Mouse (Mus musculus) lung, postnatal 10 days (tissue): ENCODE results near the gene Baz2a.
A peak's percentile ranks its signal among the peaks of the same experiment; 100 is the strongest.
"Not testable (repeated sequence)": the region's sequence is repeated elsewhere in the genome, so short reads cannot be mapped to it uniquely, and the experiment has no call there.

Source experiments
- DNase-seq: peaks from one replicate; pipeline ENCODE4 v3.0.0; 2021

Gene Baz2a

DNA sequence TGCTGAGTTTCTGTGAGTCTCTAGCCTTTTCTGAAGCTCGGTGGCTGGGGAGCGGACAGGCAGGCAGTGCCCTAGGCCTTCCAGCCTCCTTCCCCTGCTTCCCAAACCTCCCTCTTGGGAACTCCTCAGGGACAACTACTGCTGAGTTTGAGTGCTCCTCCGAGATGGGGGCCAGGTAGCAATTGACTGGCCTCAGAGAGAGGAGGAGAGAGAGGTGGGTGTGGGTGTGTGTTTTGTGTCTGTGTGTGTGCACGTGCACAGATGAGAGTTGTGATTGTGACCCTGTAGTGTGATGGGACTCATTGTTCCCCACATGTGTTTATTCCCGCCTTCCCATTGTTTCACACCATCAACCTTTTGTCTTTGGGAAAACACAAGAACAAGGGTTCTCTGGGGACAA lies 36.1 kb downstream of the Baz2a start:
- no peak for DNase-seq

DNA sequence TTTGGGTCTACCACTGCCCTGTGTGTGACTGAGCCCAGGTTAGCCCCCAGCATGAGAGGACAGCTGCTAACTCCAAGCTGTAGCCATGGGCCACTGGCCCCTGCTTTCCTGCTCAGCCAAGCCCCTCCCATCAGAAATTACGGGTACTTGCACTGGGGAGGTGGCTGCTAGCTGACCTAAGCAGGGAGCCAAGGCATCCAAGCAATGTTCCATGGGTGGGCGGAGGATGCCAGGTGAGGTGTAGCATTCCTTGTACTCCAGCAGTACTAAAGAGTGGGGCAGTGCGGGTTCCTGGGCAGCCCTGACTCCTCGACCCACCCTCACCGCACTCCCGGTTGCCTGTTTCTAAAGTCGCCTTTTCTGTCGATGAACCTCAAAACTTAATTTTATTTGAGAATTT lies 36.8 kb downstream of the Baz2a start:
- DNase-seq: peak; percentile 34

DNA sequence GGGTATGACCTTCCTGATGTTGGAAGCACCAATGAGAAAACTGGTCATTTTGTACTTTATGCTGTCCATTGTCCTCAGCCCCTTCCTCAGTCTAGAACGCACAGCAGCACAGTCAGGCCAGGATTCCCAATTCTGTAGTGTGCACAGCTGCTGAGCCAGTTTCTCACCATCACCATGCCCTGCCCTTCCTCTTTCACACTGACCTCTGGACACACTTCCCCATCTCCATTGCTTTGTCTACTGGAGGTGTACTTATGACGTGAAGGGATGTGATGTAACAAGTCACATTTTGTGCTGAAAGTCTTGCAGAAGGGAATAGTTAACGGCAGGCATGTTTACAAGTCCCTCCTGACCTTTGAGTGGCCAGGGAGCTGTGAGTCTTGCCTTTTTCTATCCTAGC lies 39.9 kb downstream of the Baz2a start:
- no peak for DNase-seq

DNA sequence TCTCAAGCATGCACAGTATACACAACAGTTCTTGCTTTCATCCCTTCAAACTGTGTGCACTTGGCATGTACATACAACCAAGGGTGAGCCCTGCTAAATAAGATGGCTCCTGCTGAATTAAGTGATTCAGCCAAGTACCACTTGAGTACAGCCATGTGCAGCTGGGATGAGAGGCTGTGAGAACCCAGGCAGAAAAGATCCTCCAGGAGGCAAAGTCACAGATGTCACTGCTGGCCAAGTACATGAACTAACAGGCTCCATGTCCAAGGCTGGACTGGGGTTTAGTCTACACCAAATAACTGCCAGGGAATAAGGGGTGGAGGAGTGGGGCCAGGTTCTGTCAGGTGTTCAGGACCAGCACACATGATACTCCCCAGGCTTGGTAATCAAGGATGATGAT lies 40.4 kb downstream of the Baz2a start:
- no peak for DNase-seq

DNA sequence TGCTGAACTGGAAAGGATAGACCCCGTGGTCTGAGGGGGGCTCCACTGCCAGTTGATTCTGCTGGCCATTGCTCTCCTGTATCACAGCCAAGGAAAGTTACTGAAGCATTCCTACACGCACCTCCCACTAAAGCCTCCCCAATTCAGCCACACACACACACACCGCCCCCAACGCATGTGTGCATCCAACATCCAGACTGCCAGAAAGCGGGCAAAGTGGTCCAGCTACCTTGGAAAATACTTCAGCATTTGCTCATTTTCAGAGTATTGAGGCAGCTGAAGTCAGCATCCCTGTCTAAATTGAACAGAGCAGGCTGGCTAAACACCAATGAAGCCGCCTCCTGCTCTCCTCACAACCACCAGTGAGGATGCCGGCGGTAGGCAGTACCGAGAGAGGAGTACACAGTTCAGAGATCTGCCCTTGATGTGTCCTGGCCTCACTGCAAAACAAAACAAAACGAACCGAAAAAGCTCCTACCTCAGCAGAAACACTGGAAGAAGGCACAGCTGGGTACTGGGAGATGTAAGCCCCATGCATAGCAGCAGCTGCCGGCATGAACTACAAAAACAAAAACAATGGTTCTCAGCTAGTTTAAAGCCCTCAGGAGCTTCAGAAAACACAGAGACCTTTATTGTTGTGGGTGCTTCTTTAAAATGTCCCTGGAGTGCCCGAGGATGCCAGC lies 42.4 kb downstream of the Baz2a start:
- no peak for DNase-seq

DNA sequence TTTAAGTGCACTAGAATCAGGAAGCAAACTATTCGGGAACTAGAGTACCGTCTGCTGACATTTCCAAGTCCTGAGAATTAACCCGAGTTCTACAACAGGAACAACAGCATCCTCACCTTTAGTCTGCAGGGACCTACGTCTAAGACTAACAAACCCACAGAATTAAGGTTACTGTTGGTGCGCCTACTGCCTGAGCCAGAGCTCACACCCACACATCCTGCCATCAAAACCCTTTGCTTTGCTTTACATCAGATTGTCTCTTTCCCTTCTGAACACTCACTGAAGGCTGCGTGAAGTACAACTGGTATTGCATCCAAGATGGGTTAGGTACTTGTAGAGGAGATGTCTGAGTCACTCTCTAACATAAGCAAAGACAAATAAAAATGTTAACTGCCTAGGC lies 44.0 kb downstream of the Baz2a start:
- no peak for DNase-seq

DNA sequence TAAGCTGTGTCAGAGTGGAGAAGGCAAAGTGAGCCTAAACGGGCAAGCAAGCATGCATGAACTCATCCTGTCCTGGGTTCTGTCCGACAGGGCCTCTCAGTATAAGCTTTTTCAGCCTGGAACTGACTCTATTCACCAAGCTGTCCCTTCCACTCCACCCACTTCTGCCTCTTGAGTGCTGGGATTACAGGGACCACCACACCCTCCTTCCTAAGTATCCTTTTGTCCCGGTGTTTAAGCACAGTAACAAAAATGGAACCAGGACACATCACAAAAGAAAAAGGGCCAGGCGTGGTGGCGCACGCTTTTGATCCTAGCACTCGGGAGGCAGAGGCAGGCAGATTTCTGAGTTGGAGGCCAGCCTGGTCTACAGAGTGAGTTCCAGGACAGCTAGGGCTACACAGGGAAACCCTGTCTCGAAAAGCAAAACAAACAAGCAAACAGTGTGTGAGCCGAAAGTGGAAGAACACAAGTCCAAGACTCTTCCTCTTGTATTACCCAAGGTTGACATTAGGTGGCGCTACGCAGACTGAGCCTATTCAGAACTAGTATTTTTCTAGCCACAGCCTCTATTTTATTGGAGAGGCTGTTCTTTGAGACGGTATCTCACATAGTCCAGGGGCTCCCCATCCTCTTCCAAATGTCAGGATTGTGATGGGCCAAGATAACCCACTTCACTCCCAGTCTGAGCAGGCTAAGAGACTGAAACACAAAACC lies 49.0 kb downstream of the Baz2a start:
- DNase-seq: peak; percentile 81

DNA sequence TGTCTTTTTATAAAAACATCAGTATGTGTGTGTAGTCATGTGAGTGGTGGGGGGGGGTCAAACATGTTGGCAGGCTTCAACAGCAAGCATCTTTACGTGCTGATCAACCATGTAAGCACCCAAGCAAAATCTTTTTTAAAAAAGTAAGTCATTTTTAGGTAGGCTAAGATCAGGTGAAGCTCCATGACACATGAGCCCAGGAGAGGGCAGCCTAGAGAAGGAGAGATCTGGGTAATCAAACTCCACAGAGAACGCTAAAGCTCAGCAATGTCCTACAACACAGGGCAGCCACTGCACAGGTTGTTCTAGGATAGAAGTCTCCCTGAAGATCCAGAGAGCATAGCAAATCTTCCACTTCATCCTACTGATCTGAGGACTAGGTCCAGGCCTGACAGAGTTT lies 50.8 kb downstream of the Baz2a start:
- peak; percentile 32 for DNase-seq

DNA sequence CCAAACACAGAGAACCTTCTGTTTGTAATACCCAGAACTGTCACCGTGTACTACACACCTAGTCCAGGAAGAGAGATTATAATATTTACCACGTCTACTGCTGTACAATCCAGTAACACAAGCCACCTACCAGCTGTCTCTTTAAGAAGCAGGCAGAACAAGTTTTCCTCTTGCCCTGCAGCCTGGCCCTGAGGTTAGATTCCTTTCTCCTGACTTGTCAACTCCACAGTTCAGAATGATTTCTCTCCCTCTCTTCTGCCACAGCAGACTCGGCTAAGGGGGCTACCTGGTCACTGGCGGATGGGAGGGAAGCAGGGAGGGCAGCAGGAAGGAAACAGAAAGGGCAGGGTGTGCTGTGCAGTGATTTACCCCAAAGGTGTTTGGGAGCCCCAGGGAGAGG lies 52.3 kb downstream of the Baz2a start:
- DNase-seq: no peak

DNA sequence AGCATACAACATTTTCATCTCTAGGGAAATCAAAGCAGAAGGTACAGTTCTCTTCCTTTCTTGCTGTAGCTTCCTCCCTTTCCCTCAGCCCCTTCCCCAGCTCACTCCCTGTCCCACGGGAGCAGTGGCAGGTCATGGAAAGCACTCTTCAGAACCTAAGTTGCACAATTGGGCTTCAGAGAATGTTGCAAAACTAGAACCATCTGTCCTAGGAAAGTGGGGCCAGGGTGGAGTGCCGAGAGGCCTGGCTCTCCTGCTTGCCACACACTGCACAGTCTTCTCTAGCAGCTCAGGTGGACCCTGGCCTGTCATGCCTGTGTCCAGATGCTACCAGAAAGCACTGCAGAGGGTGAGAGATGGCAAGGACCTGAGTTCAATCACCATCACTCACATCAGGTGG lies 53.6 kb downstream of the Baz2a start:
- peak; percentile 48 for DNase-seq

DNA sequence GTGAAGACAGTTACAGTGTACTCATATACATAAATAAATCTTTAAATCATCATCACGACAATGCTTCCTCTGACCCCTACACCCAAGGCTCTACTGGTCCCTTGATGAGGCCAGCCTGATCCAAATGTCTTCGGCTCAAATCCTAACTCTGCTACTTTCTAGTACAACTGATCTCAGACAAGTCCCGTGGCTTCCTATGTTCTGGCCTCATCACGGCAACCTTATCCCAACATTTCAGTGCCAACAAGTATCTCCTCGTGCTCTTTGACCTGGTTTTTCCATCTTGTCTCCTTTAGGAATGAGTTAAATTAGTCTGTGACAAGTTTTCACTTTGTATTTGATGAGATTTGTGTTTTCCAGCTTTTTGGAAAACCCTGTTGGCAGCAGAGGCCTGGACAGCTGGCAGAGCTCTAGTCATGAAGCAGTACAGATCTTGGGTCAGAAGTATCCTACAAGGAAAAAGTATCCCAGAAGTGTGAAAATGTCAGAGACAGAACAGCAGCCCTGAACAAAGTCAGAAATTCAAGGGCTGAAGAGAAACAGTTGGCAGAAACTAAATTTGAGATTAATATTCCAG lies 57.5 kb downstream of the Baz2a start:
- DNase-seq: peak; percentile 39

DNA sequence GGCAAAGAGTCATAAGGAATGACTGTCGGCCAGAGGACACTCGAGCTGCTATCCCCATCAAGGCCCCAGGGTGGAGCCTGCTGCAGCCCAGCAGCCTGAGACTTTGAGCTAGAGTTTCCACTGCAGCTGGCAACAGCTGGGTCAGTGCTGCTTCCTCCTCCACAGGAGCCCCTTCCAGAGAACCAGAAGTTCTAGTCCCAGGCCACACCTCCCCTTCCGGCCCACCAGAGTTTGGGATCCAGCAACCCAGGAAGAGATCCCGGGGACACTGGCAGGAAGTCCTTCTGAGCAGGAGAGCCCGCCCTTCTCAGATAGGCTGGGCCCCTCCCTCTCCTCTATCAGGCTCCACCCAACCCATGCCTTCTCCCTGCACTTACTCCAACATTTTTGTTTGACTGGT lies 58.2 kb downstream of the Baz2a start:
- DNase-seq: peak; percentile 96

DNA sequence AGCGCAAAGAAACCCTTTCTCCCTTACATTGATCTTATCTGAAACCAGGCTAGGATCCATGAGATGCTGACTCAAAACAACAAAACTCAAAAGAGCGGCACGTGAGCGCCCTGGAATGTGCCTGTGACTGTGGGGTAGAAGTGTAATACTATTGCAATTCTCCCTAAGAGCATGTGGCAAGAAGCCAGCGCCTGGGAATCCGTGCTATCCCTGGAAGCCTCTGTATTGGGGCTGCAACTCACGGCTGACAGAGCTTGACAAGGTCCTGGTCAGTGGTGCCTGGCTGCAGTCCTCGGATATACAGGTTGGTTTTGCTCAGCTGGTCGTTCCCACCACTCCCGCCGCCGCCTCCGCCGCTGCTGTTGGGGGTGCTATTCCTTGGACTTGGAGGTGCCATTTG lies 59.6 kb downstream of the Baz2a start:
- peak; percentile 72 for DNase-seq

DNA sequence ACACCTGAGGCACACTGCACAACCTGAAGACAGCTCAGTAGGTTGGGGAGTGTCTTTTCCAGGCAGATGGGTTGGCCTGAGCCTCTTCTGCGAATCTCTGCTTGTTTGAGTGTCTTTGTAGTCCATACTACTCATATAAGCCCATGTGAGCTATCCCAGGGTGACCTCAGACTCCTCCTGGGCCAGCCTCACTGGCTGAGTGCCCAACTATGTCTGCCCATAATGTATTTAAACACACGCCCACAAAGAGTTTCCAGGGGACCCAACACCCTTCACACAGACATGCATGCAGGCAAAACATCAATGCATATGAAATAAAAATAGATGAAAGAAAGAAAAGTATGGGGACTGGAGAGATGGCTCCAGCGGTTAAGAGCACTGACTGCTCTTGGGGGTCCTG lies 62.6 kb downstream of the Baz2a start:
- no peak for DNase-seq

DNA sequence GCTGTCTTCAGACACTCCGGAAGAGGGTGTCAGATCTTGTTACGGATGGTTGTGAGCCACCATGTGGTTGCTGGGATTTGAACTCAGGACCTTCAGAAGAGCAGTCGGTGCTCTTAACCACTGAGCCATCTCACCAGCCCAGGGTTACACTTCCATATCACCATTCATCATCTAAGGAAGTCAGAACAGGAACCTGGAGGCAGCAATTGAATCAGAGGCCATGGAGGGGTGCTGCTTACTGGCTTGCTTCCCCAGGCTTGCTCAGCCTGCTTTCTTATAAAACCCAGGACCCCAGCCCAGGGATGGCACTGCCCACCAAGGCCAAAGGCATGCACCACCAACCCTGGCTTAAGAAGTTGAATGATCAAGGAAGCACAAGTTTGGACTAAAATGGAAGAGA lies 74.3 kb downstream of the Baz2a start:
- not testable (repeated sequence) for DNase-seq

DNA sequence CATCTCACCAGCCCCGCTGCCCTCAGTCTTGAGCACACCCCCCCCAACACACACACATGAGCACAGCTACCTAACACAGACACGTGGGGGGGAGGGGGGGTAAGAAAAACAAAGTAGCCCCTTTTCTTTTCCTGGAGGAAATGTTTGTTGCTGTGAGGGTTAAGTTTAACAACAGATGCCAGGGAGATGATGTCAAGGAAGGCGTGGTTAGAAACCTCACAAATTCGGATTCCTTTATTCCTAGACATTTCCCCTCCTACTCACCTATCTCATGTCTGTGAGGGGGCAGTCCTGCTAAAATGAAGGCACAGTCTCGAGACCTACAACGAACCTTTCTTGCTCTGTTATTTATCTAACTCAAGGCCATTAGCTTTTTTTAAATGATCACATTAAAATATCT lies 75.7 kb downstream of the Baz2a start:
- peak; percentile 27 for DNase-seq

DNA sequence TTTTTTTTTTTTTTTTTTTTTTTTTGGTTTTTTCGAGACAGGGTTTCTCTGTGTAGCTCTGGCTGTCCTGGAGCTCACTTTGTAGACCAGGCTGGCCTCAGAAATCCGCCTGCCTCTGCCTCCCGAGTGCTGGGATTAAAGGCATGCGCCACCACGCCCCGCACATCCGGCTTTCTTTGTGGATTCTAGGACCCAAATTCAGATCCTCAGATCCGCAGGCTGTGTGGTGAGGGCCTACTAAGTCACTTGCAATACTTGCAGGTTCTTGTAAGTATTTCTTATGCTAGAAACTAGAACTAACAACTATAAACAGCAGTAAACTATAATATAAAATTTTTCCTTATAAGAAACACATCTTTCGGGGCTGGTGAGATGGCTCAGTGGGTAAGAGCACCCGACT lies 80.0 kb downstream of the Baz2a start:
- not testable (repeated sequence) for DNase-seq

DNA sequence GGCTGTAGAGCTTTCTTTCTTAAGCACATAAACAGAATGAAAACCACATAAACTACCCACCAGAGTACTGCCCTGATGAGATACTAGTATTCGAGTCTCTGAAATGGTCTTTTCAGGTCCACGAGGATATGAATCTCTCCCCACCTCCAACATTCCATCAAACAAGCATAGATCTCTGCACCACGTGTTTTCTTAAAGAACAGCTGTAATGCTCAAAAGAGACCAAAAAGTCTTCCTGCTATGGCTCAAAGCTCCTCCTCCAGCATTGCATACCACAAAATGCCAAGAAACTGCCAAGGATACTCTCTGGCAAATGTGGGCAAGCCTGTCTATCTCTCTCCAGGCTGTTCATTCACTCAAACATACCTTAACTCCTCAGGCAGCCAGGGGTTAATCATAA lies 83.9 kb downstream of the Baz2a start:
- no peak for DNase-seq

DNA sequence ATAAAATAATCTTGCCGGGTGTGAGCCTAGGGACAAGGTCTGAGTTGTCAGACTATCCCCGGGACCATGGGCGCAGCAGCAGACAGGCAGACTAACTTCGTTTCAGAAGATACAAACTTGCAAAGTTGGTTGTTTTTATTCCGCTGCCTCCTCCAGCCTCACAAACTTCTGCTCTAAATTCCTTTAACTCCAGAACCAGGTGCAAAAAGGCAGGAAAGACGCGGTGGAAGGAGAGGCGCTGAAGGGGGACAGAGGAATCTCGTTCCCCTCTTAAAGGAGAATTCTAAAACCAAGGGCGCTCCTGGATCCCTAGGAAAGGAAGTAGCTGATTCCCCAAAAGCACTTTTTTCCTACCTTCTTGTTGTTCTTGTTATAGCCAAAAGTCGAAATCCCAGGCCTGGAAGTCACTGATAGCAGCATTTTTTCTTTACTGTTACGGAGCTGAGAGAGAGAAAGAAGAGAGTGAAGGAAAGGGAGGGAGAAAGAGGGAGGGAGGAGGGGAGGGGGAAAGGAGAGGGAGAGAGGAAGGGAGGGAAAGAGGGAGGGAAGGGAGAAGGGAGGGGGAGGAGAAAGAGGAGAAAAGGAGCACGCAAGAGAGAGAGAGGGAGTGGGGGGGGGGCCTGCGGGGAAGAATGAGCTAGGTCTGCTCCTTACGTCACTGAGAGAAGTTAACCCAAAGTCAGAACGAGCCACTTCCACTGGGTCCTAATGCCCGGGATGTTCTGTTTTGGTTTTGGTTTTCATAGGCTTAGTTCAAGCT lies 84.8 kb downstream of the Baz2a start:
- DNase-seq: peak; percentile 86

DNA sequence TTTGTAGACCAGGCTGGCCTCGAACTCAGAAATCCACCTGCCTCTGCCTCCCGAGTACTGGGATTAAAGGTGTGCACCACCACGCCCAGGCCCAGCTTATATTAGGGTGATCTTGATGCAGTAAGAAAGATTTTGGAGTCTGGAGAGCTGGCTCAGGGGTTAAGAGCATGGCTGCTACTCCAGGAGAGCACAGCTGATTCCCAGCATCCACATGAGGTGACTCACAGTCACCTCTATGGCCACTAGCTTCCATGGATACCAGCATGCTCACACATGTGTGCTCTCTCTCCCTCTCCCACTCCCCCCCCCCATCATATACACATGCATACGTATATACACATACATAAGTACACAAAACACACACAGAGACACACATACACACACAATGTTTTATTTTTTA lies 85.9 kb downstream of the Baz2a start:
- no peak for DNase-seq
